Mouse (Mus musculus) heart, postnatal 0 days (tissue): Measurements from ENCODE around the gene Mta3. TPM values are rescaled to one million over a fixed set of nuclear protein-coding genes. Genes with fewer than 3 reads are reported as not detected.

Experiments
- ATAC-seq: fragments of 200-750 bp; cut with Nextera tagmentation; 2 replicates; pipeline ENCODE4 v1.8.0; 2017; ENCODE audit warnings: low read depth, moderate number of reproducible peaks, moderate library complexity; ENCODE audit not compliant: insufficient read depth
- DNase-seq: peaks from one replicate; pipeline ENCODE4 v3.0.0-alpha.2; 2016; ENCODE audit warnings: low spot score
- H3K27ac ChIP-seq: fragments of 300-500 bp; sonication (generic); 2 replicates; pipeline ENCODE4 v1.5.1; 2014; ENCODE audit warnings: low read depth, mild to moderate bottlenecking
- H3K27me3 ChIP-seq: fragments of 300-500 bp; sonication (generic); 2 replicates; pipeline ENCODE4 v1.6.1; 2014; ENCODE audit warnings: low read length, mixed read lengths; ENCODE audit not compliant: control insufficient read depth, insufficient read depth
- H3K36me3 ChIP-seq: fragments of 300-500 bp; sonication (generic); replicated peaks from 2 replicates; pipeline ENCODE4 v1.6.1; 2014; ENCODE audit warnings: low read length, mixed read lengths; ENCODE audit not compliant: control insufficient read depth, insufficient read depth
- H3K4me1 ChIP-seq: fragments of 300-500 bp; sonication (generic); 2 replicates; pipeline ENCODE4 v1.6.1; 2014; ENCODE audit warnings: antibody characterized with exemption; ENCODE audit not compliant: control insufficient read depth, insufficient read depth
- H3K4me2 ChIP-seq: fragments of 300-500 bp; sonication (generic); 2 replicates; pipeline ENCODE4 v1.6.1; 2014; ENCODE audit warnings: low read depth, mild to moderate bottlenecking, low read length, moderate library complexity
- H3K4me3 ChIP-seq: fragments of 300-500 bp; sonication (generic); 2 replicates; pipeline ENCODE4 v1.5.1; 2014; ENCODE audit warnings: low read depth, low read length
- H3K9ac ChIP-seq: fragments of 300-500 bp; sonication (generic); replicated peaks from 2 replicates; pipeline ENCODE4 v1.6.1; 2014; ENCODE audit warnings: low read depth, low read length, mixed read lengths
- H3K9me3 ChIP-seq: fragments of 300-500 bp; sonication (generic); replicated peaks from 2 replicates; pipeline ENCODE4 v1.6.1; 2016; ENCODE audit warnings: low read length; ENCODE audit not compliant: control insufficient read depth
- CTCF ChIP-seq: IDR thresholded peaks from 2 replicates; pipeline ENCODE4 v1.5.1; 2016; ENCODE audit warnings: antibody characterized with exemption, control low read depth, low read depth
- EP300 ChIP-seq: IDR thresholded peaks from 2 replicates; pipeline ENCODE4 v1.6.1; 2016; ENCODE audit warnings: antibody characterized with exemption, low read depth
- WGBS: fragments of 180-500 bp; shearing (Covaris S2); extraction: QIAGEN DNeasy Blood & Tissue Kit; methylation state at CpG from one replicate; pipeline ENCODE4 v1.1.7; 2014; 5-methylcytosine and 5-hydroxymethylcytosine counted together
- polyA plus RNA-seq: library from polyadenylated mRNA; unstranded; fragments of >200 nt; fragmentation: Nextera tagmentation; extraction: Ambion mirVana; gene quantifications from 2 replicates; pipeline ENCODE4 v1.2.1, GENCODE M21; 2015
- total RNA-seq: library from RNA; depleted of rRNA; stranded (reverse); fragments of >200 nt; gene quantifications from 2 replicates; pipeline ENCODE4 v1.2.3, GENCODE M21; 2014; ENCODE audit warnings: low replicate concordance; rRNA removed

The Mta3 gene
- total and polyA plus RNA-seq, 2 experiments from 2014 or later, result 28.3 to 34.3 TPM

DNA sequence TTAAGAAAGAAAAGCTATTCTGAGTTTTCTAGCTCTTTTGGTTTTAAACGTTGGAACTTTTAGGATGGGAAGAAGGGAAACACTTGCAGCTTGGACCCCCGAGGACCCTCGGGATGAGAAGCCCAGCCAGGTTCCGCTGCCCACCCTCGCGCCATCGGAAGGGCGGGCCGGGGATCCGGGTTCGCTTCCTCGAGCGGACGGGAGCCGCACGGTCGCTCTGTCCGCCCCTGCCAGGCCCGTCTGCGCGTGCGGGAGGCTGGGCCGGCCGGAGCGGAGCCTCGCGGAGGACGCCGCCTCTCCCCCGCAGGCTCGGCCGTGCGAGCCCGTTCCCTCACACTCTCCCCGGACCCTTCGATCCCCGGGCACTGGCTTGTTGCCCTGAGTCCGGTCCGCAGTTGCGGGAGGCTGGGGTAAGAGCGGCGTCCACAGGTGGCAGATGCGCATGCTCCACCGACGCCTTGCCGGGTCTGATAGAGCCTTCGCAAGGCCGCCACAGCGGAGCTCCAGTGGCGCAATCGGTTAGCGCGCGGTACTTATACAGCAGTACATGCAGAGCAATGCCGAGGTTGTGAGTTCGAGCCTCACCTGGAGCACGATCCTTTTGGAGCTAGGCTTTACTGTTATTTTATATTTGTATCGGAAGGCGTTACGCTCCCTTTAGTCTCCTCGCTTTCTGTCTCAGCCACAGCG is 155.6 kb downstream of the Mta3 start:
- WGBS, result under 1% methylated on average over 62 of the region's 62 CpGs
- Histone ChIP-seq H3K9me3 (no peaks in the 10 kb centered on the region), H3K27ac (peak overlapping the region; percentile 63), H3K4me2 (peak overlapping the region; percentile 59), H3K27me3 (0 out of 2 replicates have a peak, but pooled peaks cover 3% of the 10 kb centered on the region), H3K4me1 (0 out of 2 replicates have a peak, but pooled peaks cover 4% of the 10 kb centered on the region), H3K4me3 (peak overlapping the region; percentile 81), H3K36me3 (no peaks in the 10 kb centered on the region), H3K9ac (peak overlapping the region; percentile 76)
- DNase-seq (peak; percentile 82), ATAC-seq (peak; percentile 94)
- TF ChIP-seq CTCF (no peak), EP300 (no peak; the same call in 1 of the 2 replicates)

GRCm38 (mm10) chr17:83862134-83862881 is 156.3 kb downstream of the Mta3 start:
- under 1% methylated on average over 27 of the region's 27 CpGs for WGBS
- H3K4me2 ChIP-seq, result peak overlapping the region; percentile 59

DNA sequence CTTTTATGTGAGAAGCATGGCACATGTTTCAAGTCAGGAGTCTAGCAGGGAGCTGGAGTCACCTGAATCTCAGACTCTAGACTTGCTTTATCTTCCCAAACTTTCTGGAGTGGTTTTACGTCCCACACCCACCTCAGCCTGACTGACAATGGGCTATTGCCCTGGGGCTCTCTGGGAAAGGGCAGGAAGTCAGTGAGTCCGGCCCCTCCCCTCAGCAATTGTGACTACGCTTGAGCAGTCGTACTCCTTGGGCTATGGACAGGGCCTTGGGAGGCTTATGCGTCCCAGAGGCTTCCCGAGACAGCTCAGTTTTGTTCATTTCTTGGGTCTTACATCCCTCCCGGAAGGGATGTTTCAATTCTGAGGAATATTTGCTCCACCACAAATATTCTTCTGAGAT is 159.4 kb downstream of the Mta3 start:
- 0 out of 2 replicates have a peak, but pooled peaks cover 4% of the 10 kb centered on the region for H3K4me1 ChIP-seq
- H3K27me3 ChIP-seq, result 0 out of 2 replicates have a peak, but pooled peaks cover 3% of the 10 kb centered on the region
- no peak overlapping the region for H3K4me3 ChIP-seq
- H3K4me2 ChIP-seq, result no peak overlapping the region
- DNase-seq, result no peak
- no peaks in the 10 kb centered on the region for H3K36me3 ChIP-seq
- TF ChIP-seq EP300 (no peak), CTCF (no peak)
- H3K27ac ChIP-seq, result no peak overlapping the region
- no peaks in the 10 kb centered on the region for H3K9me3 ChIP-seq
- H3K9ac ChIP-seq, result no peak overlapping the region
- WGBS, result 71% methylated on average over 7 of the region's 7 CpGs
- no peak for ATAC-seq

More at GRCm38 (mm10) chr17:83862134-83862881, 156.3 kb downstream of the Mta3 start:
- H3K27ac ChIP-seq, result peak overlapping the region; percentile 63
- H3K36me3 ChIP-seq, result no peaks in the 10 kb centered on the region
- DNase-seq (peak; percentile 41), ATAC-seq (peak; percentile 49)
- H3K4me3 ChIP-seq, result peak overlapping the region; percentile 81
- H3K9me3 ChIP-seq, result no peaks in the 10 kb centered on the region
- H3K27me3 ChIP-seq, result 0 out of 2 replicates have a peak, but pooled peaks cover 3% of the 10 kb centered on the region
- peak overlapping the region; percentile 76 for H3K9ac ChIP-seq
- 0 out of 2 replicates have a peak, but pooled peaks cover 4% of the 10 kb centered on the region for H3K4me1 ChIP-seq
- TF ChIP-seq CTCF (no peak), EP300 (no peak)

DNA sequence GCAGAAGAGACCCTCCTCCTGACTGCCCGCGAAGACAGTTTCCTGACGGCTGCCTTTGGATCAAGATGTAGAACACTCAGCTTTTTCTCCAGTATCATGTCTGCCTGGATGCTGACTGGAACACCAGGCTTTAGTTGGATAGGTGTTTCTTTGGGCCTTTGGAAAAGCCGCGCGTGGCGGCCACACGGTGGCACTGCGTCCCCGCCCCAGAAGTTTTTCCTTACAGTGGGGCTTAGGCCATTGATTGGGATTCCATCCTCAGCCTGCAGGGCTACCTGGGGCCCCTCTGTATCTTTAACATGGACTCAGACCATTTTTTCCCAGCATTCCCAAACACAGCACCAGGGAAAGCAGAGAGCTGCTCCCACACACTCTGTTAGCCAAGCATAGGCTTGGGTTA is 160.6 kb downstream of the Mta3 start:
- Histone ChIP-seq H3K27me3 (0 out of 2 replicates have a peak, but pooled peaks cover 3% of the 10 kb centered on the region), H3K9me3 (no peaks in the 10 kb centered on the region), H3K9ac (no peak overlapping the region), H3K4me1 (0 out of 2 replicates have a peak, but pooled peaks cover 4% of the 10 kb centered on the region), H3K4me3 (no peak overlapping the region), H3K27ac (no peak overlapping the region), H3K4me2 (no peak overlapping the region), H3K36me3 (no peaks in the 10 kb centered on the region)
- TF ChIP-seq EP300, result no peak
- TF ChIP-seq CTCF, result peak; percentile 73
- ATAC-seq (no peak), DNase-seq (no peak)
- 23% methylated on average over 10 of the region's 10 CpGs for WGBS

- DNase-seq, result no peak
- ATAC-seq, result no peak
- Histone ChIP-seq H3K36me3 (no peaks in the 10 kb centered on the region), H3K27me3 (no peaks in the 10 kb centered on the region), H3K9me3 (no peaks in the 10 kb centered on the region), H3K4me3 (no peak overlapping the region), H3K9ac (no peak overlapping the region), H3K4me1 (no peaks in the 10 kb centered on the region), H3K4me2 (no peak overlapping the region), H3K27ac (no peak overlapping the region)
- 88% methylated on average over 4 of the region's 4 CpGs for WGBS
- TF ChIP-seq CTCF (no peak), EP300 (no peak)
Observed at GRCm38 (mm10) chr17:83870385-83870784, 164.4 kb downstream of the Mta3 start.

Other genes with a start within 250 kb of the Mta3 start
- 487 and 666 TPM in 2 replicates for gene Cox7a2l, start 188.8 kb upstream of the Mta3 start, total RNA-seq
- 339 and 342 TPM in 2 replicates for gene Cox7a2l, start 188.8 kb upstream of the Mta3 start, polyA plus RNA-seq
- not detected in 2 replicates for gene Kcng3, start 74.3 kb upstream of the Mta3 start, total RNA-seq
- not detected in 2 replicates for gene Kcng3, start 74.3 kb upstream of the Mta3 start, polyA plus RNA-seq
- not detected in 2 replicates for gene Haao, start 141.8 kb downstream of the Mta3 start, total RNA-seq
- gene Haao, start 141.8 kb downstream of the Mta3 start, polyA plus RNA-seq, result 0.08 and 0.26 TPM in 2 replicates